28 mouse cellular contexts compared by ENCODE assay signal in genomic region chr5:68162503-68162902, GRCm38 (mm10).
DNase-seq lines count a peak whose midpoint lies in the region; ATAC-seq and TF ChIP-seq lines count a peak whose summit lies in the region.
"Had no signal": no experiment of that assay in that cellular context is flagged by ENCODE, and none has a peak within 500 bp of the region (broad histone marks: within the 10 kb centered on the region; RNA-seq: fewer than 3 reads in every experiment).

No protein-coding gene starts in this region.

- TF ChIP-seq CTCF in lung, adult 2 months (IDR thresholded peaks at IDR 0.05; ENCODE audit: insufficient read depth, low read length), result no peak
- TF ChIP-seq CTCF in left cerebral cortex, adult 2 months (IDR thresholded peaks at IDR 0.05), result no peak

- no peaks in the 10 kb centered on the region for H3K27me3 ChIP-seq in lung, embryonic 16.5 days (ENCODE audit: control insufficient read depth, insufficient read depth, low read depth, low read length)
- no peaks in the 10 kb centered on the region for H3K27me3 ChIP-seq in midbrain, embryonic 12.5 days
- H3K27me3 ChIP-seq in midbrain, embryonic 16.5 days (ENCODE audit: control insufficient read depth, insufficient read depth, low read depth, low read length), result no peaks in the 10 kb centered on the region
- no peaks in the 10 kb centered on the region for H3K27me3 ChIP-seq in stomach, embryonic 15.5 days (replicated peaks)
- H3K27me3 ChIP-seq: CH12.LX; forebrain, embryonic 13.5 days; heart, embryonic 12.5 days; heart, embryonic 15.5 days; hindbrain, embryonic 13.5 days; Patski had no signal

- TF ChIP-seq POLR2A in lung, adult 2 months (IDR thresholded peaks at IDR 0.05; ENCODE audit: borderline replicate concordance, extremely low read depth, low read depth, low read length), result no peak

- no peak overlapping the region for H3K4me3 ChIP-seq in lung, embryonic 16.5 days (ENCODE audit: low read length)
- H3K4me3 ChIP-seq in lung, adult 2 months (replicated peaks; ENCODE audit: extremely low read depth, low read depth, low read length), result no peak overlapping the region
- H3K4me3 ChIP-seq in midbrain, embryonic 12.5 days, result no peak overlapping the region
- H3K4me3 ChIP-seq in midbrain, embryonic 16.5 days (ENCODE audit: low read depth, low read length), result no peak overlapping the region
- H3K4me3 ChIP-seq in stomach, embryonic 15.5 days (replicated peaks), result no peak overlapping the region
- H3K4me3 ChIP-seq in left cerebral cortex, adult 2 months, result no peak overlapping the region
- H3K4me3 ChIP-seq: forebrain, embryonic 10.5 days; forebrain, embryonic 13.5 days; gastrocnemius, adult 2 months; heart, embryonic 12.5 days; heart, embryonic 15.5 days; hindbrain, embryonic 10.5 days; hindbrain, embryonic 13.5 days had no signal

- intact Hi-C loops in gastrocnemius, postnatal 36 days (cut with DNase I), result no loop called here
- intact Hi-C loops in left cerebral cortex, adult 2 months (cut with DNase I), result no loop called here

- H3K9me3 ChIP-seq in lung, embryonic 16.5 days (ENCODE audit: control insufficient read depth, low read length), result no peaks in the 10 kb centered on the region
- no peaks in the 10 kb centered on the region for H3K9me3 ChIP-seq in midbrain, embryonic 12.5 days
- no peaks in the 10 kb centered on the region for H3K9me3 ChIP-seq in midbrain, embryonic 16.5 days (replicated peaks; ENCODE audit: control insufficient read depth, low read length, poor library complexity, severe bottlenecking)
- H3K9me3 ChIP-seq in stomach, embryonic 15.5 days, result no peaks in the 10 kb centered on the region
- H3K9me3 ChIP-seq: forebrain, embryonic 10.5 days; forebrain, embryonic 13.5 days; G1E; heart, embryonic 12.5 days; heart, embryonic 15.5 days; hindbrain, embryonic 10.5 days; hindbrain, embryonic 13.5 days had no signal

- H3K9ac ChIP-seq in lung, embryonic 16.5 days (ENCODE audit: low read length), result no peak overlapping the region
- no peak overlapping the region for H3K9ac ChIP-seq in midbrain, embryonic 12.5 days (replicated peaks)
- H3K9ac ChIP-seq in midbrain, embryonic 16.5 days (ENCODE audit: low read depth, low read length), result no peak overlapping the region
- no peak overlapping the region for H3K9ac ChIP-seq in stomach, embryonic 15.5 days
- H3K9ac ChIP-seq: forebrain, embryonic 13.5 days; heart, embryonic 12.5 days; heart, embryonic 15.5 days; hindbrain, embryonic 13.5 days had no signal

- H3K4me1 ChIP-seq in lung, embryonic 16.5 days (replicated peaks; ENCODE audit: control insufficient read depth, insufficient read depth, low read length), result no peaks in the 10 kb centered on the region
- no peaks in the 10 kb centered on the region for H3K4me1 ChIP-seq in lung, adult 2 months (ENCODE audit: control insufficient read depth, insufficient read depth, low read length)
- H3K4me1 ChIP-seq in midbrain, embryonic 12.5 days, result no peaks in the 10 kb centered on the region
- no peaks in the 10 kb centered on the region for H3K4me1 ChIP-seq in midbrain, embryonic 16.5 days (ENCODE audit: control insufficient read depth, insufficient read depth, low read length)
- H3K4me1 ChIP-seq in stomach, embryonic 15.5 days, result no peaks in the 10 kb centered on the region
- H3K4me1 ChIP-seq: forebrain, embryonic 10.5 days; forebrain, embryonic 13.5 days; heart, embryonic 12.5 days; heart, embryonic 15.5 days; hindbrain, embryonic 10.5 days; hindbrain, embryonic 13.5 days had no signal

- no peak for DNase-seq in lung, adult 2 months
- no peak for DNase-seq in gastrocnemius, postnatal 36 days
- no peak for DNase-seq in left cerebral cortex, adult 2 months (ENCODE audit: extremely low spot score in 1 of 2, low spot score in 2 of 2)
- DNase-seq: adrenal gland, postnatal 10 days; adrenal gland, postnatal 36 days; B cell, adult 2 months; cerebellum, adult 18-20 months; cerebellum, adult 9-10 months; cerebellum, postnatal 14 days; gastrocnemius, adult 2 months; gastrocnemius, postnatal 14 days; heart, adult 18-20 months; heart, postnatal 10 days; heart, postnatal 36 days had no signal

- no peak overlapping the region for H3K27ac ChIP-seq in lung, embryonic 16.5 days (ENCODE audit: low read length)
- no peak overlapping the region for H3K27ac ChIP-seq in midbrain, embryonic 12.5 days (replicated peaks)
- no peak overlapping the region for H3K27ac ChIP-seq in midbrain, embryonic 16.5 days (ENCODE audit: low read length)
- no peak overlapping the region for H3K27ac ChIP-seq in stomach, embryonic 15.5 days
- H3K27ac ChIP-seq in left cerebral cortex, adult 2 months, result no peak overlapping the region
- H3K27ac ChIP-seq: forebrain, embryonic 10.5 days; forebrain, embryonic 13.5 days; gastrocnemius, adult 2 months; heart, embryonic 15.5 days; hindbrain, embryonic 10.5 days; hindbrain, embryonic 13.5 days had no signal

- H3K4me2 ChIP-seq in lung, embryonic 16.5 days (ENCODE audit: low read depth, low read length), result no peak overlapping the region
- H3K4me2 ChIP-seq in midbrain, embryonic 12.5 days (replicated peaks), result no peak overlapping the region
- H3K4me2 ChIP-seq in midbrain, embryonic 16.5 days (ENCODE audit: low read length), result no peak overlapping the region
- H3K4me2 ChIP-seq in stomach, embryonic 15.5 days, result no peak overlapping the region
- H3K4me2 ChIP-seq: forebrain, embryonic 13.5 days; heart, embryonic 12.5 days; heart, embryonic 15.5 days; hindbrain, embryonic 13.5 days had no signal

- no peaks in the 10 kb centered on the region for H3K36me3 ChIP-seq in lung, embryonic 16.5 days (ENCODE audit: control insufficient read depth, insufficient read depth, low read length)
- H3K36me3 ChIP-seq in midbrain, embryonic 12.5 days, result no peaks in the 10 kb centered on the region
- no peaks in the 10 kb centered on the region for H3K36me3 ChIP-seq in midbrain, embryonic 16.5 days (ENCODE audit: control insufficient read depth, insufficient read depth, low read length)
- H3K36me3 ChIP-seq in stomach, embryonic 15.5 days, result no peaks in the 10 kb centered on the region
- H3K36me3 ChIP-seq: forebrain, embryonic 10.5 days; G1E; heart, embryonic 12.5 days; heart, embryonic 15.5 days; hindbrain, embryonic 10.5 days; hindbrain, embryonic 13.5 days had no signal

- WGBS in lung, embryonic 16.5 days, result 25% methylated on average over 2 of the region's 2 CpGs
- 31% methylated on average over 2 of the region's 2 CpGs for WGBS in lung, adult 2 months
- 54% methylated on average over 2 of the region's 2 CpGs for WGBS in midbrain, embryonic 12.5 days
- WGBS in midbrain, embryonic 16.5 days, result 59% methylated on average over 2 of the region's 2 CpGs
- WGBS in stomach, embryonic 15.5 days, result 54% methylated on average over 2 of the region's 2 CpGs

- 0 out of 2 replicates have a peak, but pooled peaks have one; percentile 31 for ATAC-seq in lung, embryonic 16.5 days (ENCODE audit: low read depth)
- ATAC-seq in midbrain, embryonic 12.5 days (ENCODE audit: low FRiP score, low read depth), result 0 out of 2 replicates have a peak, but pooled peaks have one; percentile 23
- no peak for ATAC-seq in midbrain, embryonic 16.5 days
- ATAC-seq in stomach, embryonic 15.5 days (ENCODE audit: insufficient read depth, low FRiP score, low read depth), result peak; percentile 71
- ATAC-seq: forebrain, embryonic 13.5 days; forebrain, embryonic 16.5 days; Patski had no signal
